Mouse (Mus musculus) retina, postnatal 7 days (tissue): ENCODE results near the gene Cbl.

ENCODE experiments used
- DNase-seq: peaks from one replicate; pipeline ENCODE4 v3.0.0-alpha.2; 2012; ENCODE audit warnings: low read depth, low spot score

Gene Cbl

DNA sequence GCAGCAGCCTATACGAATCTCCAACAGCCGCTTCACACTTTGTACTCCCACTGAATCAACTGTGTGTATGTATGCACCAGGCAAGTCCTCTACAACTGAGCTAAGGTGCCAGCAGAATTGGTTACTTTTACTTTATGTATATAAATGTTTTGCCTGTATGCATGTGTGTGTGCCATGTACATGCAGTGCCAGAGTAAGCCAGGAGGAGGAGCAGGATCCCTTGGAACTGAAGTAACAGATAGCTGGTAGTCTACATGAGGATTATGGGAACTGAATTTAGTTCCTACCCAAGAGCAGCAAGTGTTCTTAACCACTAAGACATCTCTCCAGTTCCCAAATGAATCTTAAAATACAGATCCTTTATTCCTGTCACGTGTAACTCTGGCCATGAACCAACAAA lies 51.6 kb downstream of the Cbl start:
- DNase-seq, result no peak

DNA sequence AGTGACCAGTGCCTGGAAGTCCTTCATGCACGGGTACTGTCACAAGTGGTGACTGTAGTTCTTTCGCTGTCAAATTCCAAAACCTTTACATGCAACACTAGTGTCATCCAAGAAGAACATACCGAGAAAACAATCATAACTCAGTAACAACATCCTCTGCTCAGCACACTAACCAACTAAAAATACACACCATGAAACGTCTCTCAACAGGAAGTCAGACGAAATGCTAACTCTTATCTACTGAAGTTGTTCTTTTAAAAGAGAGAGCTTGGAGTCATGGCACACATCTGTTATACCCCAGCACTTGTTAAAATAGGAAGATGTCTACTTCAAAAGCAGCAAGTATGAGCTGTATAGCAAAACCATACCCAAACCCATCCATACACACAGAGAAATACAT lies 52.3 kb downstream of the Cbl start:
- DNase-seq, result no peak

DNA sequence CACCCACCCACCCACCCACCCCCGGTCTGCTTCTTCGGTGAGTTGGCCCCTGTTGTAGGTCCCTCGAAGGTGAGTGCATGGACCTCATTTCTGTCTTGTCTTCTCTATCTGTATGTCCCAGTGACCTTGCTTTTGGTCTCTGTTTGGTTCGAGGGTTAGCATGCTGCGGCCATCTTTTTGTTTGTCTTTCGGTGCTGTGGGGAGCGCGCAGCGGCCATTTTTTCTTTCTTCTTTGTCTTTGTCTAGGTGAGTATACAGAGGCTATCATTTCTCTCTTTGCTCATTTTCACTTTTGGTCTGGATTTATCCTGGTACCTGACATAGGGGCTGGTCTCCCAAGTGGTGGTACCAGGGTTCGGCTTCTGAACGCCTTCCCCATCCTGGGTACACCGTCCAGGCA lies 55.0 kb downstream of the Cbl start:
- DNase-seq, result no peak

DNA sequence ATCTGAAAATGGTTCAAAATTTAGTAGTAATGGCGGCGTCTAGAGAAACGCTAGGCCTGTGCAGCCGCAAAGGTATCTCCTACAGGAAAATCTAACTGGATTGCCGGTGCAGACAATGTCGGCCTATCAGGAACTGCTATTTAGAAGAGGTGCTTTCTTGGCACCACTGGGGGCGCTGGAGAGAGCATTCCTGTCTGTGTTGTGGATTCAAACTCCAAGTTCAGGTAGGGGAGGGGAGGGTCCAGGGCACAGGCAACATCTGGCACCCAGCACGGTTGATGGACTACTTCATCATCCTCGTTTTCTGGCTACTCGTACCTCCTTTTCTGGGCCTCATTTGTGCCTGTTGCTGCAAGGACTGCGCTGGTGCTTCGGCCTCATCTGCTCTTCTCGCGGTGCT lies 55.5 kb downstream of the Cbl start:
- DNase-seq, result no peak

DNA sequence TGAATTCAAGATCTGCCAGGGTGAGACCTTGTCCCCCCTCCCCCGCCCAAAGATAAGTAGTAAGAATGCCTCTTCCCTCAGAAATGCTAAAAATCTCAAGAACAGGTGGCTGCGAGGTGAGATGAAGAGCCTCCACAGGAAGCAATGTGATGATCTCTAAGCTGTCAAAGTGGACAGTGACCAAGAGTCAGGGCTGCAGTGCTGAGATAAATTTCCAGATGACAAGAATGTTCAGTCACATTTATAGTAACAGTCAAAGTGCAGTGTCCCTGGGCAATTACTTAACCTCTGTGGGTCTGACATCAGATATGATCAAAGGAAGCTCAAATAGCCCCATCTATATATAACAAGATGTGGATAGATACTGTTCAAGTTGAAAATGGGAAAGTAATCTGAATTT lies 56.4 kb downstream of the Cbl start:
- no peak for DNase-seq

DNA sequence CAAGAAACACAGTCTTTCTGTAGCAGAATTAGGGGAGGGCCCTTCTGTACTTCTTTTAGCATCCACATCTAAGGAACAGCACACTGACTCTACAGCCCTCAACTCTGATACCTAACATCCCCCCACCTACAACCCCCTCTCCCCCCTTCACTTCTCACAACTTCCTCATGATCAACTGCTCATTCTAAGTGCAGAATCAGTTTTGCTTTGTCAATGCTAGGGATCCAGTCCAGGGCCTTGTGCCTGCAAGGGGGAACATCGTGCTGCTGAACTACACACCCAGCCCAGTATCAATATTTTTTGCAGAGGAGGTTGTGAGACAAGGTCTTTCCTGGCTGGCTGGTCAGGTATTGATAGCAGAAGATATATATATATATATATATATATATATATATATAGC lies 57.9 kb downstream of the Cbl start:
- DNase-seq, result no peak

DNA sequence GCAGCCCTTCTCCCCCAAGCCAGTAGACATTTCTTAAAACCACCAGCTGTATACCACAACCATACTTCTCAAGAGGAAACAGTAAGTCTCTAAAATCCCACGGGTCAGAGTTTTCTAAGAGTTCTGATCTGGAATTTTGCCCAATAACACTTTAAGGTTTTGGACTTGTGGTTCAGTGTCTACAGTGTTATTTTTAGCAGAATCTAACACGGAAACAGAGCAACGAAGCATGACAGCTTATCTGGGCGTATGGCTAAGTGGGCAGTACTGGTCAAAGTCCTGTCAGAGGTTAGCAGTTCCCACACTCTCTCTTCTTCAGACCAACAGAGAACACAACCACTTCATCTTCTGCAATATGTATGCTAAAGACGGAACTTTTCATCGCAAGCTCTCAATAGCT lies 58.3 kb downstream of the Cbl start:
- no peak for DNase-seq

DNA sequence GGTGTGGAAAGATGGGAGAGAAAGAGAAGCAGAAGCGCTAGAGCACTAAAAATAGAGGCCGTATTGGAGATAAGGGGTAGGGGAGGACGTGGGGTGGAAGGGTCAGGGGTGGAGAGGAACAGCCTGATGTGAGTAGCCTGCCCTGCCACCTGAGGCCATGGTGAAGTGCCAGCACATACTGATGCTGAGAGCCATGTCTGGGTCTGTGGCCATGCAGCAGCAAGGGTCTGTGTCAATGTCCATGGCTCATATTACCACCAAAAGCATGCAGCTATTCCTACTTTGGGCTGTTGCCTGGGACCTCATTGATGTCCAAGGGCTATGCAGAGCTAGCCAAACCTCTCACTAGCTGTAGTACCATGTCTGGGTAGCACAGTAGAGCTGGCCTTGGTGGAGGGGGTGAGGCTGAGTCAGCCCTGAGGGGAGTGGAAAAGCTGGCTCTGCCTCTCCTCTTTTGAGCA lies 63.1 kb downstream of the Cbl start:
- no peak for DNase-seq

DNA sequence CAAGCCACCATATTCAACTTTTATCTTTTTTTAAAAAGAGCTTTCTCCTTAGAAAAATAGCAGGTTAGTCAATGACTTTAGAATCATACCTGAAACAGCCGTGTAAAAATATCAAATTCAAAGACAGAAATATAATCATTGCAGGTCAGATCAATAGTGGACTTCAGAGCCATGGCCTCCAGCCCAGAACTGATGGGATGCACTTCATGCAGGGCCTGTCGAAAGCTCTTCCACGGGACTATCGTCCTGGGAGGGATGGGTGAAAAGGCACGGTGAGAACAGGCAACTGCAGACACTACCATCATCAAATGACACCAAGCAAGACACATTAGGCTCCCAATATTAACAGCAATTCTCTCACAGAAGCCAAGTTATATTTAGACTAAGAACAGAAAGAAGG lies 64.9 kb downstream of the Cbl start:
- no peak for DNase-seq

DNA sequence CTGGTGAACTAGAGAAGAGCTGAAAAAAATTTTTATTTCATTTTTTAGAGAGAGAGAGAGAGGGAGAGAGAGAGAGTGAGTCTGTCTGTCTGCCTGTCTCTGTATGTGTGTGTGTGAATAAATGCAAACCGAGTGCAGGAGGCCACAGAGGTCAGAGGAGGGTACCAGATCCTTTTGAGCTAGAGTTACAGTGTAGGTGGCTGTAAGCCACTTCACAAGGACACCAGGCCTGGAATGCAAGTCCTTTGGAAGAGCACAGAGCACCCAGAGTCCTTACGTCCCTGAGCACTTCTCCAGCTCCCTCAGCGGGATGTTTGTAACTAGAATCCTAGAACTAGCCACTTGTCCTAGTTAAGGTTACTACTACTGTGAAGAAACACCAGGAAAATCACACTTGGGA lies 74.0 kb downstream of the Cbl start:
- DNase-seq, result no peak

DNA sequence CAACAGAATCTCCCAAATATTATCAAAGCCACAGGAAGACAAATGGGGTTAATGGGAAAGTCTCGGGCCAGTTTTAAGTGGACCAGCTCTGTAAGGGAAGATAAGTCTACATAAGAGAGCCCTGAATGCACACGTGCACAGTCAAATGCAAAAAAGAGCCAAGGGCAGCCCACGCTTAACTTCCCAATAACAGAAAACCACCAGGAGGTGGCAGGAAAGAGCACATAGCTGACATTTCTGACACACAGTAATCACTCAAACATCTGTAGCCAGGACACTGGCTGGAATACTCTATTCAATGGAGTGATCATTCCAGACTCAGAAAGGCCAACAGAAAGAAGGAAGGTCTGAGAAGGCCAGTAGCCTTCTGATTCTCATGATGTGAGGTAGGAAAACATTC lies 86.6 kb downstream of the Cbl start:
- DNase-seq, result no peak

DNA sequence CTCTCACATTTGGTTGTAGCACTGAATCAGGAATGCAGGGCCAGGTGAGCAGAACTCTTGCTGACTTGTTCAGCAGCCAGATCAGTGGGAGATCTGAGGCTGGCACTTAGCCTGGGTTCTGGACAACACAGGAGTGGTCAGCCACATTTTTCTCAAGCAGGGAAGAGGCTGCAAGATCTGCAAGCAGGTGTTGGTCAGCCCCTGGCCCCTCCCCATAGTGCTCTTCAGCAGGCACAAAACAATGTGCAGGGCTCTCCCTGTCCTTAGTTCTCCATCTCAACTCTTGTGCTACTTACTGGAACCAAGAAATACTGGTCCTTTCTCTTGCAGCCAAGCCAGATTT lies 89.2 kb downstream of the Cbl start:
- no peak for DNase-seq

DNA sequence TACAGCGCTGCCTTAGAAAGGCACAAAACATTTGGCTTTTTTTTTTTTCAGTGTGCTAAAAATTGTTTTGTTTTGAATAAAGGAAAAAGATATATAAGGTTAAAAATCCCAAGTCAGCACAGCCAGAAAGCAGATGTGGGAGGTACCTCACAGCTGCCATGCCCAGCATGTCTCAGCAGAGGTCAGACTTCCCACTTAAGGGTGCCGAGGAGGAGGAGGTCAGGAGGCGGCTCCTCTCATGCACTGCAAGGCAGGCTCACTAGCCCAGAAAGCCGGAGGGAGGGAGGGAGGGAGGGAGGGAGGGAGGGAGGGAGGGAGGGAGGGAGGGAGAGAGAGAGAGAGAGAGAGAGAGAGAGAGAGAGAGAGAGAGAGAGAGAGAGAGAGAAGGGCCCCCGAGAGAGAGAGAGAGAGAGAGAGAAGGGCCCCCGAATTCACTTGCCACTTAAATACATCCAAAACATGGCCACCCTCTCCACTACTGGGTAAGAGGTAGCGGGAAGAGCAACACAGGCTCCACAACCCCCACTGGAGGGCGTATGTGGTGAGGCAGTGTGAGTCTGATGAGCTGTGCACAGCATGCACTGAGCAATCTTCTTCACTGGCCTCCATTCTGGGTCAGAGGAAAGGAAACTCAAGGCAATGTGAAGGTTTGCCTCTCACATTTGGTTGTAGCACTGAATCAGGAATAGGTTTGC lies 89.7 kb downstream of the Cbl start:
- DNase-seq, result no peak

DNA sequence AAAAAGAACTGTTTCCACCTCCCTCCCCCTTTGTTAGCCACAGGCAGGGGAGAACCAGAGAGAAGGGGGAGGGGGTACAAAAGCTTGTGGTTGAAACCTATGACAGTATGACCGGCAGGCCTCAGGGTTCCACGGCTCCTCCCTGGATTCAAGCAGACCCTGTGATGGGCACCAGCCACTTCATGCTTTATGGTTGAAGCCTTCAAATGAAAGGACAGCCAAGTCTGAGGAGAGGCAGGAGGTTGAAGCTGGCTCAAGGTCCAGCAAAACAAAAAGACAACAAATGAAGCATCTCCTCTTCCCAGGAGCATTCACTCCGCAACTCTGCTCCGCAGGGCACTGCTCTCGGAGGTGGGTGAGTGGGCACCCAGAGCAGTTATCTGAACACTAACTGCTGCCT lies 90.4 kb downstream of the Cbl start:
- no peak for DNase-seq

DNA sequence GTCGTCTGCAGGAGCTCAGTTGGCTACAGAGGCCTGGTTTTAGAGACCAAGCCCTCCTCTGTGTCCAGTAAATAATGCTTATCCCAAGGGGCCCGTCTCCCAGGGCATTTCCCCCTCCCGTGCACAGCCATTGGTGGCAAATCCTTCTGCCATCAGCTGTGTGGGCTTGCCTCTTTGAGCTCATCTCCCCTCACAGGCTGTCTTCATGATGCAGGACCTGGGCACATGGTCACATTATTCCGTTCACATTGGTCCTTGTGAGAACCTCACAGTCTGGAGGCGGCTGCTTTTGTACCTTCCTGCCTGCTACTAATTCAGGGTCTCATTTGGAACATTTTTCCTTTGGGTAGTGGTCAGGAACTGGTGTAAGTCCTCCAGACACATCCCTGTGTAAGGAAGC lies 91.9 kb downstream of the Cbl start:
- no peak for DNase-seq

DNA sequence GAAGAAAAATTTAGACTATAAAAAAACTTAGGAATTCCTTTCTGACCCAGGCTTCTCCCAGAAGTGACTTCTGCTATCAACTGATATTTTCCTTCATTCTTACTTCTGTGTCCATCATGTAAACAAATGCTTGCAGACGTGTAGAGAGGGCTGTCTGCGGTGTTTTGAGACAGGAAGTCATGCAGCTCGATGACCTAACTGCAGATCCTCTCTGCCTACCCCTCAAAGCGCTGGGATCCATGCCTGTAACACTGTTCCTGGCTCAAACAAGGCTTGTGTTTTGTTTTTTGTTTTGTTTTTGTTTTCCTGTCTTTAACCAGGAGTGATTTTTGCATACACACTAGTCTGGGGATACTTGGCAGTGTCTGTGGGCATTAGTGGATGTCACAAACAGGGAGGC lies 96.0 kb downstream of the Cbl start:
- DNase-seq, result no peak

DNA sequence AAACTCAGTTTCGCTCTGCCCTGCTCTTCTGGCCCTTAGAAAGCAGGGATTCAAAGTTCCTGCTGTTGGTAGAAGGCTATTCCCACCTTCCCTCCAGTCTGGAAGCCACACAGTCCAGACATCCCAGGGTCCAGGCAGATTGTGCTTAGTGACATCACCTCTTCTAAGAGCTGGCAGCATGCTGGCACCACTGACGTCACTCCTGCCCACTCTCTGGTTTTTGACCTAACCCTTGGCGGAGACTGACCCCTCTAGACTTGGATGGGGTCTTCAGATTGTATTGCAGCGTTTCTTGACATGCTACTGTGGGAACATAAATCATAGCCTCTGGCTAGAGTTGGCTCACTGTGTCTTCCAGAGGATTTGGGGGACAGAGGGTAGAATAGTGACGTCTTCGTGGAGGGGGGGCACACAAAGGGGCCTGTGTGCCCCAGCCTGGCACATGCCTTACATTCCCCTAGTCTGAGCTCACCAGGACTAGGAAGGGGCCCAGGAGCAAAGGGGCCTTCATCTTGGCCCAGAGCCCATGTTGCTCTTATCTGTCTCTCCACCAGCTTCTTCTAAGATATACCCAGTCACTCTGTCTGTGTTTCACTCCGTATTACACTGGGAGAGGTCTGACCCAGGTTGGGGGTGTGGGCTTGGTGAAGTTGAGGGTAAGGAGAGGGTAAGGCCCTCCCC lies 98.0 kb downstream of the Cbl start:
- no peak for DNase-seq

DNA sequence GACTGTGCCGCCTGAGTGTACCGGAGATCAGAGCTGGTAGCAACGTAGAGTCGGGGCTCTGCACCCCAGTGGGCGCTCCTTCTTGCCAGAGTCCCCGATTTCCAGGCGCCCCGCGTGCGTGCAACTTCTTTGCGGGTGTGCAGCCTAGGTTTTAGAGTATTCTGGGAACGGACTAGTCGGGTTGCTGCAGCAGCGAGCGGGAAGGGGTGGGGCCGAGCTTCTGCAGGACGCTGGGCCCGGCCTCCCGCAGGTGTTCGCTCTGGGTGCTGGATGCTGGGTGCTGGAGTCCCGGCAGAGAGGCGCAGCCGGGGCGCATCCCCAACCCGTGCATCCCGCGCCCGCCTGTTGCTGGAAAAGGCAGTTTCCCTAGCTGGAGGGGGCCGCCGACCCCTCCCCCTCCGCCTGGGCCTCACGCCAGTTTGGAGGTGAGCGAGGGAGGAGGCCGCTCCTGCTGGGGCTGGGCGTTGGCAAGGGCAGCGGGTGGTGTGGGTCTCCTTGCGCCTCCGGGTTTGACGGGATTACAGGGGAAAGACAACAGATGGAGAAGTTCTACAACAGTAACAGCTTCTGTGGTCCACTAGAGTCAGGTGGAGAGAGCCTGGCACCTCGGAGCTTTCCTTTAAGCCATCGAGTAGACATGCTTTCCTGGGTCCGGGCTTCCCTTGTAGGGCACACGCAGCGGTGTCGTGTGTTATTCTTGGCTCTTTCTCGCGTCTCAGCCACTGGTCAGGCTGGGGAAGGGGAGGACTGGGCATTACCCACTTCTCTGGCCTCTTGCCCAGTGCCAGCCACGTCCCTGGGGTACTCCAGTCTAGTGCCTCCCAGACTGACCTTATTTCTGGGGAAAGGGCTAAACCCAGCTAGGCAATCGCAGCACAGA lies 98.8 kb downstream of the Cbl start:
- no peak for DNase-seq

DNA sequence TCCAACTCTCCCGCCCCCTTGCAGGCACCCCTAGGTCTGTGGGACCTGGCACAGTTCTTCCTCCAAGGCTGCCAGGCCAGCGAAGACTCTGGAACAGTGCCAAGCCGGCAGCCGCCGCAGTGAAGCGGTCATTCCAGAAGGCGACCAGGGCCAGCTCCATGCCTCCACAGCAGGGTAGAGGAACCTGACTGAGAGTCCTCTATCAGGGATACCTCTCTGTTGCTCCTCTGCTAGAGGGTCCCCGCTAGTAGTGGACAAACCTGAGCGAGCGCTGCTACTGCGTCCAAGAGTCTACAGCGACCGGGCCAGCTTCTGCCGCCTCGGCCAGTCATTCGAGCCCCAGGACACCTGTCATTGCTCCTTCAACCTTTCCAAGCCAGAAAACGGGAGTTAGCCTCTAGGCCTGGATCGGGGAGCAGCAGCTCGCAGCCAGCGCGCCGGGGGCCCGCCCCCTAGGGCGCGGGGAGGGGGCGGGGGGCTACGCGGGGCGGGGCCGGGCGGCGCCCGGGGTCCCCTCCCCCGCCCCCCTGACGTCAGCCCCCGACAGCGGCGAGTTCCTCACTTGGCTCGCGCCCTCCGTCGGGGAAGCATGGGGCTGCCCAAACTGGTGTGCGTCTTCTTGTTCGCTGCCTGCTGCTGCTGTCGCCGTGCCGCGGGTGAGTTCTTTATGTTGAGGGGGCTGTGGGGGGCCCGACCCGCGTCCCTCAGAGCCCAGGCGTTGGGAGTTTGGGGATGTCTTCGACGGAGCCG lies 99.6 kb downstream of the Cbl start, which contains the start of gene Mcam:
Mcam (plus strand) TSS at position 369 of the 750 bp plus-strand sequence.
- DNase-seq, result no peak

DNA sequence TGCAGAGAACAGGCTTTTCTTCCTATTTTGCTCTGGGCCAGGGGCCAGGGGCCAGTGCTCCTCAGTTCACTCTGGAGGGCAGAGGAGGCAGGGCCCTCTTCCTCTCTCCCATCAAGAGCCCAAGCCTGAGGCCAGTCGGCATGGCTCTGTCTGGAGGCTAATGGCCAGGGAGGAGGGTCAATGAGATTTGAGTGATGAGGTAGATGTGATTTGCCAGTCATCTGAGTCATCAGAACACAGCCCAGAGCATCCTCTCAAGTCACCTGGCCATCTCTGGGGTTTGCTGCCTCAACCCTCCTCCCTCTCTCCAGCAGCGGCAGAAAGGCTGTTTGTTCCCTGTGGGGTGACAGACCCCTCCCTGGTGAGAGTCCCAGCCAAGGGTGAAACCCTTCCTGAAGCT lies 100.6 kb downstream of the Cbl start:
- no peak for DNase-seq

DNA sequence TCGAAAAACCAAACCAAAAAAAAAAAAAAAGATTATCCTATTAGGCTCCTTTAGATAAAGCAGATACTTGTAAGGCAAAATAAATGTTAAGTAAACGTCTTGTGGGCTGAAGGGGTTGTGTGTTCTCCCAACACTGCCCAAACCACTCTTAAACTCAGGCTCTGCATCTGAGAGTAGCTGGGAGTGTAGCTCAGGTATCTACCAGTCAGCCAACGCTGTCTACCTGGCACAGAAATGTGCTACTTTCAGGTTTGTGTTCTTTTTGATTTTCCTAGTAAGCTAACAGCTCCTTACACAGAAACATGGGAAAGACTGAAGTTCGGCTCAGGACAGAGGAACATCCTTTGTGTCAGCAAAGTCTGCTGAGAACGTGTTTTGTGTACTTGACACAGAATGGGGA lies 101.6 kb downstream of the Cbl start:
- no peak for DNase-seq

DNA sequence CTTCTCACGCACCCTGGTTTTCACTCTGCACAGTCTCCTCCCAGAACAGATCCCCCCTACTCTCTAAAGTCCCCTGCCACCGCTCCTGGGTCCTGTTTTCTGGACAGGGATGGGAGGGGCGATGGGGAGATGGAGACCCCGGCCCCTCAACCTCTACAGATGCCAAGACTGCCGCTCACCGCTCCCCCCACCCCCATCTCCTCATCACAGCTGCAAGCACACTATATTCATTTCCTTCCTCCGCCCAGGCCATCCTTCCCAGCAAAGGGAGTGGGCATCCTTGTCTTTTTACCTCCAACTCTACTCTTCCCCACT lies 102.6 kb downstream of the Cbl start:
- no peak for DNase-seq
